Mouse (Mus musculus): ENCODE measurements at regions not wholly inside any gene's neighbourhood (a gene's known extent, or its start where the extent isn't known, plus 50 kb on each side); places are given as distances from the start of the nearest gene placed in this dataset.

DNA sequence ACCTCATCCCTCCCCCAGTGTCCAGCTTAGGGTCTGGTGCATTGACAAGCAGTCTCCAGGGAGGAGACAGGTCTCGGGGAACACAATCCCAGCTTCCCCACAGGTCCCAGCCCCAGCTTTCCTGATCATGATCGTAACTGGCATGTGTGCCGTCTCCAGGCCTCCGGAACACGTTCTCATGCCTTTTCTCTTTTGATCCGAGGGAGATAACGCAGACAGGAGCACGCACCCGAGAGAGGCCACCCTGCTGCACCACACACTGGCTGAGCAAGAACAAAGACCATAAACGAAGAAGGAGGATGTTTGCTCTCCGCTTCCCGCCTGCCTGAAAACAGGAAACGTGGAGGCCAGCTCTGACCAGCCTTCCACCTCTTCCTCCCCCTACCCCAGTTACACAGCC is 209.8 kb downstream of the Sox9 start:
- TF ChIP-seq CTCF (IDR thresholded peaks at IDR 0.05; ENCODE audit: extremely low read depth, insufficient read depth, low read length) (no peak), POLR2A (IDR thresholded peaks at IDR 0.05; ENCODE audit: extremely low read depth, insufficient read depth, low read length) (no peak)

Measured in cortical plate, adult 2 months (tissue).